Mouse (Mus musculus) MEL (cell line): ENCODE results near the gene Sez6. TPM values are rescaled to one million over a fixed set of nuclear protein-coding genes. Genes with fewer than 3 reads are reported as not detected.

Experiments used
- DNase-seq: peaks from one replicate; pipeline ENCODE4 v3.0.0; 2011; ENCODE audit warnings: low read depth, low spot score
- H3K27ac ChIP-seq: 2 replicates; pipeline ENCODE4 v1.5.1; 2012; ENCODE audit warnings: low read depth, mild to moderate bottlenecking, control low read depth, low read length, moderate library complexity; ENCODE audit not compliant: control insufficient read depth
- H3K27me3 ChIP-seq, 2 experiments: fragments of 150-350 bp in 1 of 2; sonication (generic) in 1 of 2; 2 replicates each; pipeline ENCODE4 v1.6.1; 2012; ENCODE audit warnings: low read length in 2 of 2, mild to moderate bottlenecking in 2 of 2, improper control_type of control experiment in 1 of 2, moderate library complexity in 1 of 2; ENCODE audit not compliant: insufficient read depth in 2 of 2, control insufficient read depth in 1 of 2
- H3K36me3 ChIP-seq, 2 experiments: 2 replicates each; pipeline ENCODE4 v1.6.1; 2012 to 2014; ENCODE audit warnings: low read length in 2 of 2, improper control_type of control experiment in 1 of 2, inconsistent platforms in 1 of 2, mild to moderate bottlenecking in 1 of 2; ENCODE audit not compliant: insufficient read depth in 2 of 2, control insufficient read depth in 1 of 2
- H3K4me1 ChIP-seq, 2 experiments: fragments of 150-350 bp in 1 of 2; sonication (generic) in 1 of 2; 2 replicates each; pipeline ENCODE4 v1.6.1; 2012; ENCODE audit warnings: low read length in 2 of 2, improper control_type of control experiment in 1 of 2, mild to moderate bottlenecking in 1 of 2; ENCODE audit not compliant: insufficient read depth in 2 of 2, control insufficient read depth in 1 of 2
- H3K4me3 ChIP-seq, 2 experiments: fragments of 150-350 bp in 1 of 2; sonication (generic) in 1 of 2; 2 replicates each; pipeline ENCODE4 v1.5.1; 2012; ENCODE audit warnings: low read depth in 2 of 2, low read length in 2 of 2, mild to moderate bottlenecking in 2 of 2, moderate library complexity in 2 of 2, control low read depth in 1 of 2, improper control_type of control experiment in 1 of 2; ENCODE audit not compliant: control insufficient read depth in 1 of 2, insufficient read depth in 1 of 2
- H3K79me2 ChIP-seq: 2 replicates; pipeline ENCODE4 v1.6.1; 2012; ENCODE audit warnings: mild to moderate bottlenecking, low read length, moderate library complexity; ENCODE audit not compliant: control insufficient read depth, poor library complexity, insufficient read depth
- H3K9ac ChIP-seq: 2 replicates; pipeline ENCODE4 v1.6.1; 2012; ENCODE audit warnings: low read depth, mild to moderate bottlenecking, control low read depth, low read length, moderate library complexity; ENCODE audit not compliant: control insufficient read depth, poor library complexity, severe bottlenecking
- H3K9me3 ChIP-seq: fragments of 150-350 bp; sonication (generic); replicated peaks from 2 replicates; pipeline ENCODE4 v1.6.1; 2012; ENCODE audit warnings: mild to moderate bottlenecking, low read length, improper control_type of control experiment, moderate library complexity; ENCODE audit not compliant: insufficient read depth
- BHLHE40 ChIP-seq: IDR thresholded peaks from 2 replicates; pipeline ENCODE4 v1.6.1; 2012; ENCODE audit warnings: low read depth, mild to moderate bottlenecking, inconsistent platforms, low read length, improper control_type of control experiment, borderline replicate concordance
- CHD1 ChIP-seq: IDR thresholded peaks from 2 replicates; pipeline ENCODE4 v1.6.1; 2012; ENCODE audit warnings: low read depth, mild to moderate bottlenecking, inconsistent platforms, low read length, improper control_type of control experiment
- GABPA ChIP-seq: IDR thresholded peaks from 2 replicates; pipeline ENCODE4 v1.6.1; 2012; ENCODE audit warnings: low read depth, mild to moderate bottlenecking, inconsistent platforms, low read length, improper control_type of control experiment, moderate library complexity
- POLR2A ChIP-seq, 2 experiments: IDR thresholded peaks; 2 replicates each; pipeline ENCODE4 v1.6.1; 2011 to 2012; ENCODE audit warnings: low read length in 2 of 2, mild to moderate bottlenecking in 2 of 2, control low read depth in 1 of 2, improper control_type of control experiment in 1 of 2, low read depth in 1 of 2, moderate library complexity in 1 of 2; ENCODE audit not compliant: control insufficient read depth in 1 of 2, insufficient read depth in 1 of 2, poor library complexity in 1 of 2
- SIN3A ChIP-seq: IDR thresholded peaks from 2 replicates; pipeline ENCODE4 v1.6.1; 2012; ENCODE audit warnings: low read length, improper control_type of control experiment, inconsistent platforms
- SMC3 ChIP-seq: IDR thresholded peaks from 2 replicates; pipeline ENCODE4 v1.6.1; 2011; ENCODE audit warnings: low read depth, low read length, improper control_type of control experiment
- TBP ChIP-seq: IDR thresholded peaks from 2 replicates; pipeline ENCODE4 v1.8.0; 2011; ENCODE audit warnings: low read depth, low read length, improper control_type of control experiment
- USF1 ChIP-seq: IDR thresholded peaks from 2 replicates; pipeline ENCODE4 v1.6.1; 2014; ENCODE audit warnings: low read depth, mild to moderate bottlenecking, inconsistent platforms, low read length, improper control_type of control experiment, moderate library complexity
- polyA plus RNA-seq, 2 experiments: library from polyadenylated mRNA; stranded (reverse) in 1 of 2; unstranded in 1 of 2; fragments of >175 nt in 1 of 2; fragments of >200 nt in 1 of 2; gene quantifications; 2 replicates each; pipeline versions ENCODE4 v1.2.1 to v1.2.4; 2012; ENCODE audit warnings: low replicate concordance in 2 of 2, low read depth in 1 of 2; ENCODE audit not compliant: insufficient read length in 2 of 2, insufficient read depth in 1 of 2, missing spikeins in 1 of 2
- total RNA-seq: library from RNA; depleted of rRNA; stranded (reverse); fragments of 300-350 nt; gene quantifications from 2 replicates; pipeline ENCODE4 v1.2.3, GENCODE M21; 2012

The Sez6 gene
- total and polyA plus RNA-seq, 3 experiments: 0.04 TPM; not detected in 2

DNA sequence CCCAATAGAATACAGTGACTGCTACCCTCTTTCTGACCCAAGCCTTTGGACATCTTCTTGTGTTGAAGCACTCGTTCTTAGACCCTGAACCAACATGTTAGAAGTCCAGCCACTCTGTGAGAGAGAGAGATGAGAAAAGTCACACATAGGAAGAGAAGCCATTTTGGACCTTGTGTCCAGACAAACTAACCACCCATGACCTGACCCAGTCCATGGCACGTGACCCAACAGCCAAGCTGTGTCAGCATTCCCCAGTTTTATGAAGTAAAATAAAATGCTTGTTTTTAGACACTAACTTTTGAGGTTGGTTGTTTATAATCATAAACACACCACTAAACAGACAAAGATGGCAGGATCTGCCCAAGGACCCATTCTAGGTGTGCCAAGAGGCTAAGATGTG, 35.6 kb upstream of the Sez6 start:
- TF ChIP-seq POLR2A (IDR thresholded peaks at IDR 0.05; ENCODE audit: control insufficient read depth in 1 of 2, insufficient read depth in 1 of 2, low read depth in 1 of 2, low read length in 2 of 2, poor library complexity in 1 of 2): no peak
- TF ChIP-seq BHLHE40: 0 out of 2 replicates have a peak, but pooled peaks have one; percentile 33
- TF ChIP-seq USF1: peak; percentile 48; the same call in 1 of the 2 replicates
- Histone ChIP-seq H3K9ac (no peak overlapping the region), H3K4me3 (no peak overlapping the region), H3K36me3 (no peaks in the 10 kb centered on the region), H3K4me1 (no peaks in the 10 kb centered on the region), H3K9me3 (no peaks in the 10 kb centered on the region), H3K27me3 (peaks cover 23 to 29% of the 10 kb centered on the region in 2 experiments), H3K27ac (no peak overlapping the region), H3K79me2 (no peaks in the 10 kb centered on the region)
- no peak for DNase-seq

DNA sequence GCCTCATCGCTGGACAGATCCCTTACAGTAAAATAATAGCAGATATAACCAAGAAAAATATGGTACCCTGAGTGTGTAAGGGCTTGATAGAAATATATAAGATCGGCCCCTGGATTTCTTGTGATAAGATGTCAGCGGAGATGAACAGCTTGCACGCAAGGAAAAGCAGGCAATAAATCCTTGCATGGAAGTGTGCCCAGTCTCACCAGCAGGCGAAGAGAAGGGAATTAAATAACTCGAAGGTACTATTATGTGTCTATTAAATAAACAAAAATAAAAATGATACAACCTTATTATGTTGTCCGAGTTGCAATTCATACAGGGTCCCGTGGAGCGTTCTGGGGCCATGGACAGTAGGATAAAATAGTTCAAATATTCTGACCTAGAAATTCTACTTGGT, 34.6 kb upstream of the Sez6 start:
- no peak overlapping the region for H3K4me3 ChIP-seq
- H3K27me3 ChIP-seq: peaks cover 20 to 30% of the 10 kb centered on the region in 2 experiments
- TF ChIP-seq TBP (no peak), SIN3A (no peak)
- no peak for DNase-seq
- no peak overlapping the region for H3K9ac ChIP-seq
- no peaks in the 10 kb centered on the region for H3K79me2 ChIP-seq
- H3K36me3 ChIP-seq: no peaks in the 10 kb centered on the region
- H3K4me1 ChIP-seq: no peaks in the 10 kb centered on the region
- H3K27ac ChIP-seq: no peak overlapping the region
- H3K9me3 ChIP-seq: no peaks in the 10 kb centered on the region

DNA sequence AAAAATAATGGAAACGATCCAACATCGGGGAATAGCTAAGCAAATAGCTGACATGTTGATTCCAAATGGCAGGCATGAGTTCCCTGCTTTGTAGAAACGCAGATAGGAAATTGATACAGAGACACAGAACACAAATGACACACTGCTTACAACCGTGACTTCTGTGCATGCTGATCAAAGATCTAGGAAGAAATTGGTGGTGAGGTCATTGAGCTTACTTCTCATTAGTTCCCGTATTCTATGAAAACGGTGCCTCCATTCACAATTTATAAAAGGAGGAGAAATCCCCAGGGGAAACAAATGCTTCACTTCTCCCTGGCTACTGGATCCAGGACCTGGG, 34.1 kb upstream of the Sez6 start:
- peaks cover 19 to 31% of the 10 kb centered on the region in 2 experiments for H3K27me3 ChIP-seq
- no peak for DNase-seq
- TF ChIP-seq SMC3 (no peak), CHD1 (no peak), GABPA (no peak)
- TF ChIP-seq, all 39 proteins: peak for 0
- Histone ChIP-seq H3K27ac (no peak overlapping the region), H3K9me3 (no peaks in the 10 kb centered on the region), H3K36me3 (no peaks in the 10 kb centered on the region), H3K4me1 (no peaks in the 10 kb centered on the region), H3K79me2 (no peaks in the 10 kb centered on the region), H3K9ac (no peak overlapping the region), H3K4me3 (no peak overlapping the region)
